Mouse (Mus musculus): Measurements from ENCODE around the gene Hoxc5. TPM values are rescaled to one million over a fixed set of nuclear protein-coding genes. Genes with fewer than 3 reads are reported as not detected.
A peak's percentile ranks its signal among the peaks of the same experiment; 100 is the strongest.

The Hoxc5 gene
- polyA plus RNA-seq, 1 experiment from 2014 or later: 20.2 TPM

GRCm38 (mm10) chr15:103001370-103001769 is 34.1 kb downstream of the Hoxc5 start:
- 10% methylated on average over 2 of the region's 2 CpGs for WGBS
- no peak overlapping the region for H3K9ac ChIP-seq

GRCm38 (mm10) chr15:103002156-103002555 is 34.9 kb downstream of the Hoxc5 start:
- Histone ChIP-seq H3K4me2 (replicated peaks) (no peak overlapping the region), H3K27ac (no peak overlapping the region), H3K36me3 (no peaks in the 10 kb centered on the region), H3K27me3 (peaks cover 100% of the 10 kb centered on the region), H3K4me3 (no peak overlapping the region), H3K9me3 (replicated peaks) (no peaks in the 10 kb centered on the region), H3K9ac (no peak overlapping the region), H3K4me1 (peaks cover 7% of the 10 kb centered on the region)
- WGBS: 5% methylated on average over 4 of the region's 4 CpGs
- no peak for ATAC-seq (ENCODE audit: low FRiP score)

More at GRCm38 (mm10) chr15:103001370-103001769, 34.1 kb downstream of the Hoxc5 start:
- H3K27me3 ChIP-seq: peaks cover 99% of the 10 kb centered on the region
- H3K9me3 ChIP-seq (replicated peaks): no peaks in the 10 kb centered on the region
- H3K4me1 ChIP-seq: peaks cover 7% of the 10 kb centered on the region
- no peak overlapping the region for H3K27ac ChIP-seq
- H3K4me2 ChIP-seq (replicated peaks): no peak overlapping the region
- H3K4me3 ChIP-seq: no peak overlapping the region
- no peaks in the 10 kb centered on the region for H3K36me3 ChIP-seq
- no peak for ATAC-seq (ENCODE audit: low FRiP score)

GRCm38 (mm10) chr15:103002821-103003448 is 35.7 kb downstream of the Hoxc5 start:
- Histone ChIP-seq H3K36me3 (no peaks in the 10 kb centered on the region), H3K27me3 (peaks cover 100% of the 10 kb centered on the region), H3K9ac (no peak overlapping the region), H3K27ac (no peak overlapping the region), H3K4me1 (peaks cover 7% of the 10 kb centered on the region), H3K4me2 (replicated peaks) (no peak overlapping the region), H3K4me3 (no peak overlapping the region), H3K9me3 (replicated peaks) (no peaks in the 10 kb centered on the region)
- WGBS: 1% methylated on average over 13 of the region's 13 CpGs
- no peak for ATAC-seq (ENCODE audit: low FRiP score)

GRCm38 (mm10) chr15:103005308-103005707 is 38.1 kb downstream of the Hoxc5 start:
- 2% methylated on average over 17 of the region's 17 CpGs for WGBS
- H3K4me2 ChIP-seq (replicated peaks): no peak overlapping the region
- no peak overlapping the region for H3K4me3 ChIP-seq
- H3K27me3 ChIP-seq: peaks cover 100% of the 10 kb centered on the region
- no peak overlapping the region for H3K27ac ChIP-seq
- no peak for ATAC-seq (ENCODE audit: low FRiP score)
- no peaks in the 10 kb centered on the region for H3K4me1 ChIP-seq
- H3K36me3 ChIP-seq: no peaks in the 10 kb centered on the region
- H3K9ac ChIP-seq: no peak overlapping the region
- H3K9me3 ChIP-seq (replicated peaks): no peaks in the 10 kb centered on the region

GRCm38 (mm10) chr15:103005797-103006196 is 38.6 kb downstream of the Hoxc5 start:
- Histone ChIP-seq H3K4me2 (replicated peaks) (no peak overlapping the region), H3K9ac (no peak overlapping the region), H3K27me3 (peaks cover 100% of the 10 kb centered on the region), H3K4me1 (no peaks in the 10 kb centered on the region), H3K27ac (no peak overlapping the region), H3K36me3 (no peaks in the 10 kb centered on the region), H3K4me3 (no peak overlapping the region), H3K9me3 (replicated peaks) (no peaks in the 10 kb centered on the region)
- WGBS: 5% methylated on average over 5 of the region's 5 CpGs
- ATAC-seq (ENCODE audit: low FRiP score): no peak

- Histone ChIP-seq H3K36me3 (no peaks in the 10 kb centered on the region), H3K4me3 (no peak overlapping the region), H3K27me3 (peaks cover 100% of the 10 kb centered on the region), H3K4me1 (no peaks in the 10 kb centered on the region), H3K27ac (no peak overlapping the region), H3K9me3 (replicated peaks) (no peaks in the 10 kb centered on the region), H3K4me2 (replicated peaks) (no peak overlapping the region), H3K9ac (no peak overlapping the region)
- 18% methylated on average over 1 of the region's 1 CpGs for WGBS
- no peak for ATAC-seq (ENCODE audit: low FRiP score)
These were observed 39.1 kb downstream of the Hoxc5 start for GRCm38 (mm10) chr15:103006326-103006725.

- Histone ChIP-seq H3K4me2 (replicated peaks) (peak overlapping the region; percentile 24; the same call in 1 of the 2 replicates), H3K4me1 (0 out of 2 replicates have a peak, but pooled peaks cover 3% of the 10 kb centered on the region), H3K9me3 (replicated peaks) (no peaks in the 10 kb centered on the region), H3K36me3 (no peaks in the 10 kb centered on the region), H3K27me3 (peaks cover 98% of the 10 kb centered on the region), H3K4me3 (peak overlapping the region; percentile 21), H3K9ac (no peak overlapping the region), H3K27ac (no peak overlapping the region)
- no peak for ATAC-seq (ENCODE audit: low FRiP score)
- WGBS: 1% methylated on average over 27 of the region's 27 CpGs
These were observed 42.2 kb downstream of the Hoxc5 start for GRCm38 (mm10) chr15:103009265-103010111.

- Histone ChIP-seq H3K9ac (no peak overlapping the region; the same call in 1 of the 2 replicates), H3K36me3 (no peaks in the 10 kb centered on the region), H3K4me3 (peak overlapping the region; percentile 21), H3K9me3 (replicated peaks) (no peaks in the 10 kb centered on the region), H3K4me2 (replicated peaks) (peak overlapping the region; percentile 24; the same call in 1 of the 2 replicates), H3K27me3 (peaks cover 98% of the 10 kb centered on the region), H3K27ac (no peak overlapping the region), H3K4me1 (0 out of 2 replicates have a peak, but pooled peaks cover 3% of the 10 kb centered on the region)
- ATAC-seq (ENCODE audit: low FRiP score): no peak
- WGBS: under 1% methylated on average over 31 of the region's 31 CpGs
These were observed 43.0 kb downstream of the Hoxc5 start for GRCm38 (mm10) chr15:103010112-103010846.

- Histone ChIP-seq H3K4me3 (peak overlapping the region; percentile 21), H3K9ac (no peak overlapping the region), H3K36me3 (no peaks in the 10 kb centered on the region), H3K27me3 (peaks cover 98% of the 10 kb centered on the region), H3K27ac (peak overlapping the region; percentile 30; the same call in 1 of the 2 replicates), H3K4me1 (0 out of 2 replicates have a peak, but pooled peaks cover 3% of the 10 kb centered on the region), H3K4me2 (replicated peaks) (peak overlapping the region; percentile 36), H3K9me3 (replicated peaks) (no peaks in the 10 kb centered on the region)
- 1% methylated on average over 28 of the region's 28 CpGs for WGBS
- ATAC-seq (ENCODE audit: low FRiP score): no peak
These were observed 43.8 kb downstream of the Hoxc5 start for GRCm38 (mm10) chr15:103010847-103011555.

GRCm38 (mm10) chr15:103011928-103012486 is 44.8 kb downstream of the Hoxc5 start:
- Histone ChIP-seq H3K27me3 (peaks cover 98% of the 10 kb centered on the region), H3K9ac (peak overlapping the region; percentile 8; the same call in 1 of the 2 replicates), H3K27ac (no peak overlapping the region), H3K4me3 (peak overlapping the region; percentile 10; the same call in 1 of the 2 replicates), H3K36me3 (no peaks in the 10 kb centered on the region), H3K4me2 (replicated peaks) (peak overlapping the region; percentile 32), H3K9me3 (replicated peaks) (no peaks in the 10 kb centered on the region), H3K4me1 (0 out of 2 replicates have a peak, but pooled peaks cover 3% of the 10 kb centered on the region)
- 3% methylated on average over 26 of the region's 26 CpGs for WGBS
- no peak for ATAC-seq (ENCODE audit: low FRiP score)
